Mouse (Mus musculus): ENCODE measurements around the gene Iqcf6.

- TF ChIP-seq POLR2A (IDR thresholded peaks at IDR 0.05; ENCODE audit: control insufficient read depth in 1 of 2, insufficient read depth in 1 of 2, low read depth in 1 of 2, low read length in 2 of 2, poor library complexity in 1 of 2), result no peak
- no peak for TF ChIP-seq UBTF (IDR thresholded peaks at IDR 0.05; ENCODE audit: borderline replicate concordance, insufficient read depth, low read depth, low read length)
- TF ChIP-seq MXI1 (IDR thresholded peaks at IDR 0.05; ENCODE audit: low read depth, low read length), result no peak
- no peak for TF ChIP-seq MYC (IDR thresholded peaks at IDR 0.05; ENCODE audit: low read depth, low read length)
- no peak for TF ChIP-seq ZC3H11A (IDR thresholded peaks at IDR 0.05; ENCODE audit: low read depth, low read length)
- no peak for TF ChIP-seq USF1 (IDR thresholded peaks at IDR 0.05; ENCODE audit: low read depth, low read length)
- no peak for TF ChIP-seq CTCF (IDR thresholded peaks at IDR 0.05 in 2 of 3, conservative IDR thresholded peaks at IDR 0.05 in 1 of 3; ENCODE audit: control insufficient read depth in 1 of 3, insufficient read depth in 1 of 3, low read depth in 2 of 3, low read length in 3 of 3, poor library complexity in 1 of 3, severe bottlenecking in 1 of 3)
- no peak for TF ChIP-seq POLR2AphosphoS2 (IDR thresholded peaks at IDR 0.05; ENCODE audit: low read length)
- TF ChIP-seq ZKSCAN1 (IDR thresholded peaks at IDR 0.05; ENCODE audit: low read depth, low read length), result no peak
- TF ChIP-seq NRF1 (IDR thresholded peaks at IDR 0.05; ENCODE audit: insufficient read depth, low read depth, low read length, poor library complexity, severe bottlenecking), result no peak
- TF ChIP-seq RAD21 (IDR thresholded peaks at IDR 0.05; ENCODE audit: low read depth, low read length), result no peak
- TF ChIP-seq MEF2A (IDR thresholded peaks at IDR 0.05; ENCODE audit: extremely low read depth, insufficient replicate concordance, low read depth, low read length, poor library complexity, severe bottlenecking), result no peak
- no peak for TF ChIP-seq CHD2 (IDR thresholded peaks at IDR 0.05; ENCODE audit: low read length)
- TF ChIP-seq TCF12 (IDR thresholded peaks at IDR 0.05; ENCODE audit: low read depth, low read length), result no peak
Observed at GRCm38 (mm10) chr9:106664433-106664832, 38.1 kb downstream of the Iqcf6 start.

Measured in MEL (cell line).